Mouse (Mus musculus) heart, postnatal 0 days (tissue): Measurements from ENCODE around the gene Thtpa. TPM values are rescaled to one million over a fixed set of nuclear protein-coding genes. Genes with fewer than 3 reads are reported as not detected.

Source experiments
- ATAC-seq: fragments of 200-750 bp; cut with Nextera tagmentation; 2 replicates; pipeline ENCODE4 v1.8.0; 2017; ENCODE audit warnings: low read depth, moderate number of reproducible peaks, moderate library complexity; ENCODE audit not compliant: insufficient read depth
- DNase-seq: peaks from one replicate; pipeline ENCODE4 v3.0.0-alpha.2; 2016; ENCODE audit warnings: low spot score
- H3K27ac ChIP-seq: fragments of 300-500 bp; sonication (generic); 2 replicates; pipeline ENCODE4 v1.5.1; 2014; ENCODE audit warnings: low read depth, mild to moderate bottlenecking
- H3K27me3 ChIP-seq: fragments of 300-500 bp; sonication (generic); 2 replicates; pipeline ENCODE4 v1.6.1; 2014; ENCODE audit warnings: low read length, mixed read lengths; ENCODE audit not compliant: control insufficient read depth, insufficient read depth
- H3K36me3 ChIP-seq: fragments of 300-500 bp; sonication (generic); replicated peaks from 2 replicates; pipeline ENCODE4 v1.6.1; 2014; ENCODE audit warnings: low read length, mixed read lengths; ENCODE audit not compliant: control insufficient read depth, insufficient read depth
- H3K4me1 ChIP-seq: fragments of 300-500 bp; sonication (generic); 2 replicates; pipeline ENCODE4 v1.6.1; 2014; ENCODE audit warnings: antibody characterized with exemption; ENCODE audit not compliant: control insufficient read depth, insufficient read depth
- H3K4me2 ChIP-seq: fragments of 300-500 bp; sonication (generic); 2 replicates; pipeline ENCODE4 v1.6.1; 2014; ENCODE audit warnings: low read depth, mild to moderate bottlenecking, low read length, moderate library complexity
- H3K4me3 ChIP-seq: fragments of 300-500 bp; sonication (generic); 2 replicates; pipeline ENCODE4 v1.5.1; 2014; ENCODE audit warnings: low read depth, low read length
- H3K9ac ChIP-seq: fragments of 300-500 bp; sonication (generic); replicated peaks from 2 replicates; pipeline ENCODE4 v1.6.1; 2014; ENCODE audit warnings: low read depth, low read length, mixed read lengths
- H3K9me3 ChIP-seq: fragments of 300-500 bp; sonication (generic); replicated peaks from 2 replicates; pipeline ENCODE4 v1.6.1; 2016; ENCODE audit warnings: low read length; ENCODE audit not compliant: control insufficient read depth
- CTCF ChIP-seq: IDR thresholded peaks from 2 replicates; pipeline ENCODE4 v1.5.1; 2016; ENCODE audit warnings: antibody characterized with exemption, control low read depth, low read depth
- EP300 ChIP-seq: IDR thresholded peaks from 2 replicates; pipeline ENCODE4 v1.6.1; 2016; ENCODE audit warnings: antibody characterized with exemption, low read depth
- WGBS: fragments of 180-500 bp; shearing (Covaris S2); extraction: QIAGEN DNeasy Blood & Tissue Kit; methylation state at CpG from one replicate; pipeline ENCODE4 v1.1.7; 2014; 5-methylcytosine and 5-hydroxymethylcytosine counted together
- polyA plus RNA-seq: library from polyadenylated mRNA; unstranded; fragments of >200 nt; fragmentation: Nextera tagmentation; extraction: Ambion mirVana; gene quantifications from 2 replicates; pipeline ENCODE4 v1.2.1, GENCODE M21; 2015
- total RNA-seq: library from RNA; depleted of rRNA; stranded (reverse); fragments of >200 nt; gene quantifications from 2 replicates; pipeline ENCODE4 v1.2.3, GENCODE M21; 2014; ENCODE audit warnings: low replicate concordance; rRNA removed

Gene Thtpa
- 12.2 and 17.7 TPM in 2 replicates for total RNA-seq
- 13.3 and 13.4 TPM in 2 replicates for polyA plus RNA-seq

- peak; percentile 64 for DNase-seq
- H3K4me2 ChIP-seq: peak within 1 kb of the TSS; percentile 67
- H3K4me1 ChIP-seq: peaks cover 15% of the 10 kb centered on the region
- TF ChIP-seq EP300 (no peak), CTCF (no peak)
- 2% methylated on average over 30 of the region's 30 CpGs for WGBS
- H3K36me3 ChIP-seq: peaks cover 9% of the 10 kb centered on the region; the same call in 1 of the 2 replicates
- ATAC-seq: peak; percentile 67
- no peaks in the 10 kb centered on the region for H3K9me3 ChIP-seq
- H3K27me3 ChIP-seq: no peaks in the 10 kb centered on the region
- peak within 1 kb of the TSS; percentile 73 for H3K4me3 ChIP-seq
- H3K9ac ChIP-seq: peak within 1 kb of the TSS; percentile 59
- peak within 1 kb of the TSS; percentile 57 for H3K27ac ChIP-seq
These were observed at the start of gene Thtpa for GRCm38 (mm10) chr14:55094704-55095231. Thtpa (plus strand) TSS chr14:55094784.

DNA sequence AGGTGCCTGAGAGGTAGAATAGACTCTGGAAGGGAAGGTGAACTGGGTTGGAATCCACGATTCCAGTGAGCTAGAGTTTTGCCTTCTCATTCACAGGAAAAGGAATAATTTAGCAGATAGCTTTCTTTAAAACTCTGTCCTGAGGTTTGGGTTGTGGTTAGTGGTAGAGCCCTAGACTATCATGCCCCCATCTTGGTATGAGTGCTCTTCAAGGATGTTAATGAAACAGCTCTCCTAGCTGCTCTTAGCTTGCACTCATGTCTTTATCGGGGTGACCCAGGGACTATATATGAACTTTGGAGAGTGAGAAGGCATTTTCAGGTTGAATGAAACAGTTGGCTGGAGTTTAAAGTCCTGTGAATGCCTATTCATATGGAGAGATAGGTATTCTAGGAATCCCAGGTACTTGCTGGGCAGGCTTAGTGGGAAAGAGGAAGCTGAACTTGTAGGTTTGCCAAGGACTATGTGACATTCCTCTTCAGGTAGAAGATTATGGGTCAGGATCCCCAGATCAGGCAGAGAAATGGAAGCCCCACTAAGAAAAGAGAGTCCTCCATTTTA, 46.5 kb upstream of the Thtpa start:
- Histone ChIP-seq H3K27me3 (no peaks in the 10 kb centered on the region), H3K4me3 (no peak overlapping the region), H3K36me3 (no peaks in the 10 kb centered on the region), H3K9me3 (no peaks in the 10 kb centered on the region), H3K27ac (no peak overlapping the region), H3K4me2 (no peak overlapping the region), H3K4me1 (no peaks in the 10 kb centered on the region), H3K9ac (no peak overlapping the region)
- ATAC-seq (no peak), DNase-seq (no peak)
- TF ChIP-seq CTCF (no peak), EP300 (no peak)
- WGBS: 58% methylated on average over 2 of the region's 2 CpGs

DNA sequence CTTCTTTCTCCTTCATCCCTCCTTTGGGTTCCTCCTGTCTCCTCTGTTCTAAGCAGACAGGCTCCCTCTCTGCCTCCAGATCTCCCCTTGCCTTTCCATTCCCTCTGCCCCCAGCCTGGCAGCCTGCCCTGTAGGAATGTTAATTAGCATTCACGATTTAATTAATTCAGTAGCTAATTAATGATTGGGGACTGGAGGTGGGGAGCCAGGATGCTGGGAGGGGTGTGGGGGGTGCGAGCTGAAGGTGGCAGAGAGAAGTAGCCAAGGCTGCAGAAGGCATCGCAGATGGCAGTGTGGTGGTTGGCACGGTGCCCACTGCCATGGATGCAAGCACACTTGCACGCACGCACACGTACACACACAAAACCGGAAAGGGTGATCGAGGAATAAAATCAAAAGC, 42.1 kb upstream of the Thtpa start:
- no peak for TF ChIP-seq CTCF
- TF ChIP-seq EP300: no peak
- H3K4me3 ChIP-seq: no peak overlapping the region
- ATAC-seq: no peak

DNA sequence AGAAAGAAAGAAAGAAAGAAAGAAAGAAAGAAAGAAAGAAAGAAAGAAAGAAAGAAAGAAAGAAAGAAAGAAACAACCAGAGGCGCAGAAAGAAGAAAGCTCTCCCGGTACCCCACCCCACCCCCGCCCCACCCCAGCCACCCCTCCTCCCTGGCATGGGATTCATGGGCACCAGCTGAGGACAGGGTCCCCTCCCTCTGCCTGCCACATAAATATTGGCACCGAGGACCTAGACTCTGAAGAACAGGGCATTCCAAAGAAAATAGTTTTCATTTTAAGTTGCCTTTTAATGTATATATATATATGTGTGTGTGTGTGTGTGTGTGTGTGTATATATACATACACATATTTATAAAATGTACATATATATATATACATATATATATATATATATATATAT, 41.5 kb upstream of the Thtpa start:
- Histone ChIP-seq H3K27ac (no peak overlapping the region), H3K4me2 (no peak overlapping the region), H3K4me3 (no peak overlapping the region), H3K27me3 (no peaks in the 10 kb centered on the region), H3K9me3 (no peaks in the 10 kb centered on the region), H3K9ac (no peak overlapping the region), H3K36me3 (no peaks in the 10 kb centered on the region), H3K4me1 (no peaks in the 10 kb centered on the region)
- WGBS: 73% methylated on average over 4 of the region's 4 CpGs
- no peak for DNase-seq
- ATAC-seq: no peak
- TF ChIP-seq EP300 (no peak), CTCF (no peak)

More for the DNA sequence above, 42.1 kb upstream of the Thtpa start:
- Histone ChIP-seq H3K9ac (no peak overlapping the region), H3K9me3 (no peaks in the 10 kb centered on the region), H3K27ac (no peak overlapping the region), H3K4me1 (no peaks in the 10 kb centered on the region), H3K4me2 (no peak overlapping the region), H3K27me3 (no peaks in the 10 kb centered on the region), H3K36me3 (no peaks in the 10 kb centered on the region)
- 68% methylated on average over 9 of the region's 9 CpGs for WGBS
- DNase-seq: no peak

GRCm38 (mm10) chr14:55053708-55054190, 40.8 kb upstream of the Thtpa start:
- Histone ChIP-seq H3K27me3 (no peaks in the 10 kb centered on the region), H3K4me3 (no peak overlapping the region), H3K27ac (no peak overlapping the region), H3K36me3 (no peaks in the 10 kb centered on the region), H3K9ac (no peak overlapping the region), H3K4me2 (no peak overlapping the region), H3K9me3 (no peaks in the 10 kb centered on the region), H3K4me1 (no peaks in the 10 kb centered on the region)
- DNase-seq (no peak), ATAC-seq (no peak)
- TF ChIP-seq CTCF: no peak
- WGBS: 81% methylated on average over 17 of the region's 17 CpGs
